Mouse (Mus musculus): ENCODE measurements around the gene Gm28230. TPM values are rescaled to one million over a fixed set of nuclear protein-coding genes. Genes with fewer than 3 reads are reported as not detected.
A peak's percentile ranks its signal among the peaks of the same experiment; 100 is the strongest.

Gene Gm28230
- polyA plus RNA-seq, 1 experiment from 2014 or later, result not detected

GRCm38 (mm10) chr2:74795531-74795930, 69.0 kb downstream of the Gm28230 start:
- 33% methylated on average over 7 of the region's 7 CpGs for WGBS
- no peak overlapping the region for H3K4me3 ChIP-seq (replicated peaks)

More at GRCm38 (mm10) chr2:74795531-74795930, 69.0 kb downstream of the Gm28230 start:
- no peak overlapping the region for H3K4me2 ChIP-seq
- H3K4me1 ChIP-seq, result no peaks in the 10 kb centered on the region
- H3K36me3 ChIP-seq, result no peaks in the 10 kb centered on the region
- H3K9ac ChIP-seq, result no peak overlapping the region
- no peak overlapping the region for H3K27ac ChIP-seq
- no peaks in the 10 kb centered on the region for H3K9me3 ChIP-seq
- no peak; the same call in 1 of the 2 replicates for ATAC-seq (ENCODE audit: insufficient read depth, low FRiP score, low read depth)
- H3K27me3 ChIP-seq (replicated peaks), result no peaks in the 10 kb centered on the region

MicroRNAs encoded within 50 kb of the gene (microRNA counts, 519-probe panel; counts per million panel counts)
- microRNA mmu-miR-10b, result 2,636 counts per million, percentile 64 among the panel's probes with 10 or more counts

Small RNAs within 50 kb of the gene (microRNA-seq; reads per million reads assigned to microRNA genes)
- not detected for gene Gm44463
- gene Mir10b, result 4,254 reads per million, percentile 88 among the genes with 10 or more reads in this experiment

Other genes starting within 250 kb of the Gm28230 start
- gene Lnpk, start 147.3 kb upstream of the Gm28230 start, polyA plus RNA-seq (2015; fragmentation: Nextera tagmentation; extraction: Ambion mirVana), result 20.0 and 20.9 TPM in 2 replicates
- gene Evx2, start 67.2 kb upstream of the Gm28230 start, polyA plus RNA-seq (2015; fragmentation: Nextera tagmentation; extraction: Ambion mirVana), result not detected in 2 replicates
- not detected in 2 replicates for gene Hoxd13, start 58.4 kb upstream of the Gm28230 start, polyA plus RNA-seq (2015; fragmentation: Nextera tagmentation; extraction: Ambion mirVana)
- 0.18 TPM in 1 of 2 replicates, not detected in the other for gene Hoxd12, start 51.7 kb upstream of the Gm28230 start, polyA plus RNA-seq (2015; fragmentation: Nextera tagmentation; extraction: Ambion mirVana)
- gene Hoxd11, start 47.2 kb upstream of the Gm28230 start, polyA plus RNA-seq (2015; fragmentation: Nextera tagmentation; extraction: Ambion mirVana), result 0.90 TPM in 1 of 2 replicates, not detected in the other
- 0.09 and 2.4 TPM in 2 replicates for gene Hoxd10, start 34.8 kb upstream of the Gm28230 start, polyA plus RNA-seq (2015; fragmentation: Nextera tagmentation; extraction: Ambion mirVana)
- 0.61 and 1.3 TPM in 2 replicates for gene Hoxd9, start 29.0 kb upstream of the Gm28230 start, polyA plus RNA-seq (2015; fragmentation: Nextera tagmentation; extraction: Ambion mirVana)
- 1.9 and 3.2 TPM in 2 replicates for gene Hoxd8, start 22.1 kb upstream of the Gm28230 start, polyA plus RNA-seq (2015; fragmentation: Nextera tagmentation; extraction: Ambion mirVana)
- 14.4 and 15.8 TPM in 2 replicates for gene Hoxd3, start 14.8 kb upstream of the Gm28230 start, polyA plus RNA-seq (2015; fragmentation: Nextera tagmentation; extraction: Ambion mirVana)
- 0.53 and 0.92 TPM in 2 replicates for gene Hoxd4, start 14.8 kb upstream of the Gm28230 start, polyA plus RNA-seq (2015; fragmentation: Nextera tagmentation; extraction: Ambion mirVana)
- gene Hoxd1, start 36.3 kb downstream of the Gm28230 start, polyA plus RNA-seq (2015; fragmentation: Nextera tagmentation; extraction: Ambion mirVana), result 0.13 TPM in 2 replicates
- gene Mtx2, start 99.1 kb downstream of the Gm28230 start, polyA plus RNA-seq (2015; fragmentation: Nextera tagmentation; extraction: Ambion mirVana), result 92.5 and 107 TPM in 2 replicates